Mouse (Mus musculus): ENCODE results near the gene Gm10428.

Gene Gm10428

DNA sequence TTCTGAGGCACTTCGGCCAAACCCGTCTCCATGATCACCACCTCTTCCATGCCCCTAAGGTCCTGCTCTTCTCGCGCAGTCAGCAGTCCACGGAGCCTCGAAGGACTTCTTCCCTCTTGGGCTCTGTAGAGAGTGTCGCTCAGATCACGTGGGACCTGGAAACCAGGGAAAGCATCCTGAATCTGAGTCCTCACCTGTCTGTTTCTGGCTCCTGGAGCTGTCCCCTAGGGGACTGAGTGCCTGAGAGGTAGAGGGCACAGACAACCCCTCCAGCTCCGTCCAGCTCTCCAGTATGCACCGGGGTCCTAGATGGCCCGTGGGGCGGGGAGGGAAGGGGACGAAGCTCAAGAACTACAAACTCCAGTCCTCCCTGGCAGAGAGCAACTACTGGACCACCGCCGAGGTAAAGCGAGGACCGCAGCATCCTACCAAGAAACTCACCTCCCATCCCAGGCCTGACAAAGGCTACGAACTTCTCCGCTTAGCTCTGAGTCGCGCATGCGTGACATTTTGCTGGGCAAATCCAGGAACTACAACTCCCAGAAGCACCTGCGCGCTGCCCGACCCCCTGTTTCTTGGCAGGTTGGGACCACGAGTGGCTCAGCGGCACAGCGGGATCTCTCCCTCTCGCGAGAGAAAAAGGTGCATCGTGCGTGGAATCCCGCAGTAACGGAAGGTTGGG, 36.2 kb downstream of the Gm10428 start, which contains the start of gene Zfp286:
Gene Zfp286, minus strand, starts transcription at position 528 of the 682 bp plus-strand sequence.
- peak; percentile 90 to 93 for DNase-seq (ENCODE audit: low spot score in 2 of 2)

DNA sequence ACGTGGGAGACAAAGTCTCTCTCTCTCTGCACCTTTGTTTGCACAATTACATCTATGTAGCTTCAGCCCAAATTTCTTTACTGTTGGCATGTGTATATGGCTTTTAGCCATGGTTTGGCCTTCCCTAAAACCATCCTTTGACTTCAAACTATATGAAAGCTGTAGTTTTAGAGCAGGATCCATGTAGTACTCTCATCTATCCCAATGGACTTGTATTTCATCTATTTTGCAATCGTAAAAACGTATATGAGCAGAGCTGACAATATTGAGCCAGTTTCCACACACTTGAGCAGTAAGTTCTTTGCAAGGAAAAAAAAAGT, 36.7 kb downstream of the Gm10428 start:
- DNase-seq (ENCODE audit: low spot score in 2 of 2), result no peak
